Mouse (Mus musculus): ENCODE data around the gene Olfr106-ps. TPM values are rescaled to one million over a fixed set of nuclear protein-coding genes. Genes with fewer than 3 reads are reported as not detected.

Gene Olfr106-ps
- total and polyA plus RNA-seq, 3 experiments = not detected

GRCm38 (mm10) chr17:37413380-37413779 is 23.2 kb downstream of the Olfr106-ps start:
- no peak for DNase-seq (ENCODE audit: extremely low read depth)
- Histone ChIP-seq H3K4me3 (replicated peaks in 1 of 3; ENCODE audit: low read depth in 2 of 3, low read length in 2 of 3, poor library complexity in 1 of 3) (no peak overlapping the region), H3K79me2 (replicated peaks; ENCODE audit: control insufficient read depth, extremely low read depth, insufficient read depth, poor library complexity, severe bottlenecking) (no peaks in the 10 kb centered on the region), H3K36me3 (replicated peaks in 1 of 2; ENCODE audit: control insufficient read depth in 1 of 2, insufficient read depth in 1 of 2, low read length in 1 of 2) (no peaks in the 10 kb centered on the region), H3K4me2 (ENCODE audit: insufficient read depth, low read depth, poor library complexity, severe bottlenecking) (no peak overlapping the region), H3K9ac (ENCODE audit: insufficient read depth, low read depth) (no peak overlapping the region), H3K27me3 (replicated peaks) (no peaks in the 10 kb centered on the region), H3K27ac (ENCODE audit: insufficient read depth, low read depth) (no peak overlapping the region), H3K9me3 (replicated peaks; ENCODE audit: low read length) (no peaks in the 10 kb centered on the region), H3K4me1 (ENCODE audit: control insufficient read depth in 1 of 2, insufficient read depth in 2 of 2) (no peaks in the 10 kb centered on the region)
- no peak for TF ChIP-seq CHD2 (IDR thresholded peaks at IDR 0.05; ENCODE audit: low read length)
- no peak for TF ChIP-seq ELF1 (IDR thresholded peaks at IDR 0.05; ENCODE audit: low read depth, low read length)
- no peak for TF ChIP-seq ZNF384 (IDR thresholded peaks at IDR 0.05; ENCODE audit: low read depth, low read length)
- TF ChIP-seq MEF2A (IDR thresholded peaks at IDR 0.05; ENCODE audit: borderline replicate concordance, low read depth, low read length) = no peak
- TF ChIP-seq GABPA (IDR thresholded peaks at IDR 0.05; ENCODE audit: insufficient replicate concordance, low read depth, low read length) = no peak
- TF ChIP-seq SMC3 (IDR thresholded peaks at IDR 0.05; ENCODE audit: low read depth, low read length) = no peak
- TF ChIP-seq ETS1 (conservative IDR thresholded peaks at IDR 0.05; ENCODE audit: low read depth, low read length) = no peak
- TF ChIP-seq RCOR1 (conservative IDR thresholded peaks at IDR 0.05; ENCODE audit: low read depth, low read length) = no peak
- TF ChIP-seq MXI1 (IDR thresholded peaks at IDR 0.05; ENCODE audit: low read depth, low read length) = no peak
- TF ChIP-seq EP300 (IDR thresholded peaks at IDR 0.05; ENCODE audit: low read length) = no peak
- TF ChIP-seq TCF12 (IDR thresholded peaks at IDR 0.05; ENCODE audit: low read depth, low read length) = no peak
- no peak for TF ChIP-seq RAD21 (IDR thresholded peaks at IDR 0.05; ENCODE audit: low read depth, low read length)
- no peak for TF ChIP-seq MAX (IDR thresholded peaks at IDR 0.05; ENCODE audit: low read length)
- no peak for TF ChIP-seq ZMIZ1 (IDR thresholded peaks at IDR 0.05; ENCODE audit: low read depth, low read length)
- TF ChIP-seq CHD1 (IDR thresholded peaks at IDR 0.05; ENCODE audit: low read depth, low read length) = no peak
- no peak for TF ChIP-seq ZC3H11A (IDR thresholded peaks at IDR 0.05; ENCODE audit: low read depth, low read length)
- in situ Hi-C loops (cut with MboI; ENCODE audit: low pct_ligation_motif_present, low pct_unique_long_range_greater_than_20kb, low sequenced_read_pairs) = no loop called here
- dilution Hi-C loops (cut with MboI; ENCODE audit: extremely low pct_ligation_motif_present, extremely low pct_unique_long_range_greater_than_20kb, low sequenced_read_pairs) = no loop called here

GRCm38 (mm10) chr17:37445180-37445579 is 55.0 kb downstream of the Olfr106-ps start, which contains the start of gene Olfr108:
Gene Olfr108 (plus strand): TSS chr17:37445480.
- H3K9ac ChIP-seq (ENCODE audit: insufficient read depth, low read depth) = no peak within 1 kb of the TSS
- H3K27ac ChIP-seq (ENCODE audit: insufficient read depth, low read depth) = no peak within 1 kb of the TSS
- no peak within 1 kb of the TSS for H3K4me3 ChIP-seq (replicated peaks in 1 of 3; ENCODE audit: low read depth in 2 of 3, low read length in 2 of 3, poor library complexity in 1 of 3)
- in situ Hi-C loops (cut with MboI; ENCODE audit: low pct_ligation_motif_present, low pct_unique_long_range_greater_than_20kb, low sequenced_read_pairs) (no loop called here), dilution Hi-C loops (cut with MboI; ENCODE audit: extremely low pct_ligation_motif_present, extremely low pct_unique_long_range_greater_than_20kb, low sequenced_read_pairs) (no loop called here)
- H3K27me3 ChIP-seq (replicated peaks) = no peaks in the 10 kb centered on the region
- TF ChIP-seq ZKSCAN1 (IDR thresholded peaks at IDR 0.05; ENCODE audit: borderline replicate concordance, low read depth, low read length) (no peak), KAT2A (IDR thresholded peaks at IDR 0.05; ENCODE audit: insufficient replicate concordance, low read length) (no peak), POLR2AphosphoS2 (IDR thresholded peaks at IDR 0.05; ENCODE audit: low read depth, low read length) (no peak), POLR2A (IDR thresholded peaks at IDR 0.05; ENCODE audit: low read depth, low read length) (no peak)
- no peak for DNase-seq (ENCODE audit: extremely low read depth)
- no peaks in the 10 kb centered on the region for H3K9me3 ChIP-seq (replicated peaks; ENCODE audit: low read length)
- no peaks in the 10 kb centered on the region for H3K4me1 ChIP-seq (ENCODE audit: control insufficient read depth in 1 of 2, insufficient read depth in 2 of 2)
- H3K4me2 ChIP-seq (ENCODE audit: insufficient read depth, low read depth, poor library complexity, severe bottlenecking) = no peak within 1 kb of the TSS
- H3K79me2 ChIP-seq (replicated peaks; ENCODE audit: control insufficient read depth, extremely low read depth, insufficient read depth, poor library complexity, severe bottlenecking) = no peaks in the 10 kb centered on the region
- no peaks in the 10 kb centered on the region for H3K36me3 ChIP-seq (replicated peaks in 1 of 2; ENCODE audit: control insufficient read depth in 1 of 2, insufficient read depth in 1 of 2, low read length in 1 of 2)

Other genes with a start within 250 kb of the Olfr106-ps start
Only the 20 nearest of the 25 such genes appear.
- gene Olfr94, start 189.4 kb upstream of the Olfr106-ps start, total RNA-seq (2012; rRNA removed) = not detected in 2 replicates
- not detected in 2 replicates for gene Olfr94, start 189.4 kb upstream of the Olfr106-ps start, total RNA-seq (2014; rRNA removed)
- not detected in 2 replicates for gene Olfr94, start 189.4 kb upstream of the Olfr106-ps start, polyA plus RNA-seq (2012; ENCODE audit: insufficient read length, low read depth)
- gene Olfr95, start 177.3 kb upstream of the Olfr106-ps start, total RNA-seq (2012; rRNA removed) = not detected in 2 replicates
- not detected in 2 replicates for gene Olfr95, start 177.3 kb upstream of the Olfr106-ps start, total RNA-seq (2014; rRNA removed)
- not detected in 2 replicates for gene Olfr95, start 177.3 kb upstream of the Olfr106-ps start, polyA plus RNA-seq (2012; ENCODE audit: insufficient read length, low read depth)
- gene Olfr96, start 170.2 kb upstream of the Olfr106-ps start, total RNA-seq (2012; rRNA removed) = not detected in 2 replicates
- not detected in 2 replicates for gene Olfr96, start 170.2 kb upstream of the Olfr106-ps start, total RNA-seq (2014; rRNA removed)
- not detected in 2 replicates for gene Olfr96, start 170.2 kb upstream of the Olfr106-ps start, polyA plus RNA-seq (2012; ENCODE audit: insufficient read length, low read depth)
- not detected in 2 replicates for gene Olfr97, start 153.1 kb upstream of the Olfr106-ps start, total RNA-seq (2012; rRNA removed)
- gene Olfr97, start 153.1 kb upstream of the Olfr106-ps start, total RNA-seq (2014; rRNA removed) = not detected in 2 replicates
- gene Olfr97, start 153.1 kb upstream of the Olfr106-ps start, polyA plus RNA-seq (2012; ENCODE audit: insufficient read length, low read depth) = not detected in 2 replicates
- gene Olfr98, start 126.6 kb upstream of the Olfr106-ps start, total RNA-seq (2012; rRNA removed) = 0.21 TPM in 1 of 2 replicates, not detected in the other
- gene Olfr98, start 126.6 kb upstream of the Olfr106-ps start, total RNA-seq (2014; rRNA removed) = not detected in 2 replicates
- gene Olfr98, start 126.6 kb upstream of the Olfr106-ps start, polyA plus RNA-seq (2012; ENCODE audit: insufficient read length, low read depth) = 0.44 and 0.70 TPM in 2 replicates
- 72.2 and 88.6 TPM in 2 replicates for gene H2-M3, start 120.2 kb upstream of the Olfr106-ps start, total RNA-seq (2012; rRNA removed)
- 71.7 and 72.8 TPM in 2 replicates for gene H2-M3, start 120.2 kb upstream of the Olfr106-ps start, total RNA-seq (2014; rRNA removed)
- 46.1 and 49.0 TPM in 2 replicates for gene H2-M3, start 120.2 kb upstream of the Olfr106-ps start, polyA plus RNA-seq (2012; ENCODE audit: insufficient read length, low read depth)
- 0.08 and 0.25 TPM in 2 replicates for gene Olfr99, start 106.9 kb upstream of the Olfr106-ps start, total RNA-seq (2012; rRNA removed)
- gene Olfr99, start 106.9 kb upstream of the Olfr106-ps start, total RNA-seq (2014; rRNA removed) = not detected in 2 replicates
- 2.2 and 3.4 TPM in 2 replicates for gene Olfr99, start 106.9 kb upstream of the Olfr106-ps start, polyA plus RNA-seq (2012; ENCODE audit: insufficient read length, low read depth)
- gene Olfr101, start 86.1 kb upstream of the Olfr106-ps start, total RNA-seq (2012; rRNA removed) = not detected in 2 replicates
- gene Olfr101, start 86.1 kb upstream of the Olfr106-ps start, total RNA-seq (2014; rRNA removed) = not detected in 2 replicates
- 0.21 and 0.27 TPM in 2 replicates for gene Olfr101, start 86.1 kb upstream of the Olfr106-ps start, polyA plus RNA-seq (2012; ENCODE audit: insufficient read length, low read depth)
- gene Olfr102, start 73.3 kb upstream of the Olfr106-ps start, total RNA-seq (2012; rRNA removed) = not detected in 2 replicates
- gene Olfr102, start 73.3 kb upstream of the Olfr106-ps start, total RNA-seq (2014; rRNA removed) = not detected in 2 replicates
- gene Olfr102, start 73.3 kb upstream of the Olfr106-ps start, polyA plus RNA-seq (2012; ENCODE audit: insufficient read length, low read depth) = not detected in 2 replicates
- not detected in 2 replicates for gene Olfr103, start 50.7 kb upstream of the Olfr106-ps start, total RNA-seq (2012; rRNA removed)
- not detected in 2 replicates for gene Olfr103, start 50.7 kb upstream of the Olfr106-ps start, total RNA-seq (2014; rRNA removed)
- gene Olfr103, start 50.7 kb upstream of the Olfr106-ps start, polyA plus RNA-seq (2012; ENCODE audit: insufficient read length, low read depth) = not detected in 2 replicates
- not detected in 2 replicates for gene Olfr104-ps, start 30.8 kb upstream of the Olfr106-ps start, total RNA-seq (2012; rRNA removed)
- not detected in 2 replicates for gene Olfr104-ps, start 30.8 kb upstream of the Olfr106-ps start, total RNA-seq (2014; rRNA removed)
- not detected in 2 replicates for gene Olfr104-ps, start 30.8 kb upstream of the Olfr106-ps start, polyA plus RNA-seq (2012; ENCODE audit: insufficient read length, low read depth)
- gene Olfr105-ps, start 11.4 kb upstream of the Olfr106-ps start, total RNA-seq (2012; rRNA removed) = not detected in 2 replicates
- not detected in 2 replicates for gene Olfr105-ps, start 11.4 kb upstream of the Olfr106-ps start, total RNA-seq (2014; rRNA removed)
- gene Olfr105-ps, start 11.4 kb upstream of the Olfr106-ps start, polyA plus RNA-seq (2012; ENCODE audit: insufficient read length, low read depth) = not detected in 2 replicates
- not detected in 2 replicates for gene Olfr107, start 8.8 kb downstream of the Olfr106-ps start, total RNA-seq (2012; rRNA removed)
- gene Olfr107, start 8.8 kb downstream of the Olfr106-ps start, total RNA-seq (2014; rRNA removed) = not detected in 2 replicates
- gene Olfr107, start 8.8 kb downstream of the Olfr106-ps start, polyA plus RNA-seq (2012; ENCODE audit: insufficient read length, low read depth) = 0.05 TPM in 1 of 2 replicates, not detected in the other
- not detected in 2 replicates for gene Olfr108, start 55.1 kb downstream of the Olfr106-ps start, total RNA-seq (2012; rRNA removed)
- not detected in 2 replicates for gene Olfr108, start 55.1 kb downstream of the Olfr106-ps start, total RNA-seq (2014; rRNA removed)
- gene Olfr108, start 55.1 kb downstream of the Olfr106-ps start, polyA plus RNA-seq (2012; ENCODE audit: insufficient read length, low read depth) = not detected in 2 replicates
- gene Olfr109, start 68.5 kb downstream of the Olfr106-ps start, total RNA-seq (2012; rRNA removed) = not detected in 2 replicates
- not detected in 2 replicates for gene Olfr109, start 68.5 kb downstream of the Olfr106-ps start, total RNA-seq (2014; rRNA removed)
- gene Olfr109, start 68.5 kb downstream of the Olfr106-ps start, polyA plus RNA-seq (2012; ENCODE audit: insufficient read length, low read depth) = not detected in 2 replicates
- gene H2-M2, start 93.2 kb downstream of the Olfr106-ps start, total RNA-seq (2012; rRNA removed) = not detected in 2 replicates
- not detected in 2 replicates for gene H2-M2, start 93.2 kb downstream of the Olfr106-ps start, total RNA-seq (2014; rRNA removed)
- 2.1 and 2.9 TPM in 2 replicates for gene H2-M2, start 93.2 kb downstream of the Olfr106-ps start, polyA plus RNA-seq (2012; ENCODE audit: insufficient read length, low read depth)
- gene Olfr110, start 102.1 kb downstream of the Olfr106-ps start, total RNA-seq (2012; rRNA removed) = not detected in 2 replicates
- not detected in 2 replicates for gene Olfr110, start 102.1 kb downstream of the Olfr106-ps start, total RNA-seq (2014; rRNA removed)
- gene Olfr110, start 102.1 kb downstream of the Olfr106-ps start, polyA plus RNA-seq (2012; ENCODE audit: insufficient read length, low read depth) = not detected in 2 replicates
- gene Olfr111, start 117.6 kb downstream of the Olfr106-ps start, total RNA-seq (2012; rRNA removed) = not detected in 2 replicates
- gene Olfr111, start 117.6 kb downstream of the Olfr106-ps start, total RNA-seq (2014; rRNA removed) = not detected in 2 replicates
- gene Olfr111, start 117.6 kb downstream of the Olfr106-ps start, polyA plus RNA-seq (2012; ENCODE audit: insufficient read length, low read depth) = not detected in 2 replicates
- not detected in 2 replicates for gene Olfr112, start 179.1 kb downstream of the Olfr106-ps start, total RNA-seq (2012; rRNA removed)
- gene Olfr112, start 179.1 kb downstream of the Olfr106-ps start, total RNA-seq (2014; rRNA removed) = not detected in 2 replicates
- not detected in 2 replicates for gene Olfr112, start 179.1 kb downstream of the Olfr106-ps start, polyA plus RNA-seq (2012; ENCODE audit: insufficient read length, low read depth)
- gene Olfr113, start 187.3 kb downstream of the Olfr106-ps start, total RNA-seq (2012; rRNA removed) = not detected in 2 replicates
- not detected in 2 replicates for gene Olfr113, start 187.3 kb downstream of the Olfr106-ps start, total RNA-seq (2014; rRNA removed)
- not detected in 2 replicates for gene Olfr113, start 187.3 kb downstream of the Olfr106-ps start, polyA plus RNA-seq (2012; ENCODE audit: insufficient read length, low read depth)